Mouse (Mus musculus) heart, adult 2 months (tissue): ENCODE measurements around the gene Psmd9. TPM values are rescaled to one million over a fixed set of nuclear protein-coding genes. Genes with fewer than 3 reads are reported as not detected.

Experiments
- DNase-seq, 2 experiments: peaks; one replicate each; pipeline ENCODE4 v3.0.0; 2021
- H3K27ac ChIP-seq: fragments of 200-600 bp; 2 replicates; pipeline ENCODE4 v1.8.1; 2022
- H3K27me3 ChIP-seq: fragments of 200-500 bp; 2 replicates; pipeline ENCODE4 v1.6.1; 2012; ENCODE audit warnings: mild to moderate bottlenecking, low read length, inconsistent platforms, mixed read lengths; ENCODE audit not compliant: control insufficient read depth, insufficient read depth
- H3K36me3 ChIP-seq: fragments of 200-500 bp; 2 replicates; pipeline ENCODE4 v1.6.1; 2012; ENCODE audit warnings: low read length, inconsistent platforms; ENCODE audit not compliant: control insufficient read depth, insufficient read depth
- H3K4me1 ChIP-seq: fragments of 200-500 bp; 2 replicates; pipeline ENCODE4 v1.6.1; 2011; ENCODE audit warnings: low read length; ENCODE audit not compliant: control insufficient read depth, insufficient read depth
- H3K4me3 ChIP-seq: fragments of 200-600 bp; 2 replicates; pipeline ENCODE4 v1.8.1; 2022
- H3K79me2 ChIP-seq: fragments of 200-500 bp; replicated peaks from 2 replicates; pipeline ENCODE4 v1.6.1; 2012; ENCODE audit warnings: mild to moderate bottlenecking, inconsistent platforms, low read length, moderate library complexity, mixed read lengths; ENCODE audit not compliant: control insufficient read depth, insufficient read depth
- H3K9ac ChIP-seq: fragments of 200-500 bp; 2 replicates; pipeline ENCODE4 v1.6.1; 2012; ENCODE audit warnings: low read depth, mild to moderate bottlenecking, control low read depth, inconsistent platforms, low read length, mixed read lengths
- CTCF ChIP-seq: fragments of 200-600 bp; IDR thresholded peaks from 2 replicates; pipeline ENCODE4 v1.8.1; 2022; ENCODE audit warnings: antibody characterized with exemption, mild to moderate bottlenecking, moderate library complexity
- EP300 ChIP-seq: fragments of 200-500 bp; IDR thresholded peaks from 2 replicates; pipeline ENCODE4 v1.6.1; 2011; ENCODE audit warnings: low read depth, low read length, control low read depth; ENCODE audit not compliant: insufficient read depth
- POLR2A ChIP-seq: fragments of 200-500 bp; IDR thresholded peaks from 2 replicates; pipeline ENCODE4 v1.6.1; 2011; ENCODE audit warnings: mild to moderate bottlenecking, low read depth, low read length, control low read depth; ENCODE audit not compliant: insufficient read depth
- WGBS: fragments of 180-500 bp; shearing (Covaris S2); methylation state at CpG from one replicate; pipeline ENCODE4 v1.1.7; 2018; 5-methylcytosine and 5-hydroxymethylcytosine counted together
- intact Hi-C: fragments of 180-260 bp; cut with DNase I; formaldehyde crosslinking; loops from one replicate; pipeline ENCODE4 v1.15.1; 2025
- polyA plus RNA-seq: library from polyadenylated mRNA; depleted of rRNA; stranded (reverse); fragments of >200 nt; gene quantifications from 2 replicates; pipeline ENCODE4 v1.2.3, GENCODE M21; 2012
- total RNA-seq, 2 experiments: library from RNA; stranded (reverse); gene quantifications; 2 replicates each; pipeline ENCODE4 v1.2.3; 2021

Gene Psmd9
- total and polyA plus RNA-seq, 3 experiments: 13.3 to 16.4 (median 14.8) TPM

- H3K4me1 ChIP-seq: peaks cover 4% of the 10 kb centered on the region; the same call in 1 of the 2 replicates
- no peak for TF ChIP-seq POLR2A
- TF ChIP-seq CTCF: no peak
- TF ChIP-seq EP300: 0 out of 2 replicates have a peak, but pooled peaks have one; percentile 4
- DNase-seq: peak in 1 of 2 experiments; percentile 57
- no peaks in the 10 kb centered on the region for H3K27me3 ChIP-seq
- H3K27ac ChIP-seq: peak overlapping the region; percentile 100
- H3K4me3 ChIP-seq: peak overlapping the region; percentile 61
- peaks cover 7% of the 10 kb centered on the region for H3K36me3 ChIP-seq
- H3K79me2 ChIP-seq: peaks cover 10% of the 10 kb centered on the region
- intact Hi-C loops: no loop called here
- peak overlapping the region; percentile 76 for H3K9ac ChIP-seq
- 2% methylated on average over 24 of the region's 24 CpGs for WGBS
These were observed 25.8 kb upstream of the Psmd9 start for GRCm38 (mm10) chr5:123143251-123143970.

DNA sequence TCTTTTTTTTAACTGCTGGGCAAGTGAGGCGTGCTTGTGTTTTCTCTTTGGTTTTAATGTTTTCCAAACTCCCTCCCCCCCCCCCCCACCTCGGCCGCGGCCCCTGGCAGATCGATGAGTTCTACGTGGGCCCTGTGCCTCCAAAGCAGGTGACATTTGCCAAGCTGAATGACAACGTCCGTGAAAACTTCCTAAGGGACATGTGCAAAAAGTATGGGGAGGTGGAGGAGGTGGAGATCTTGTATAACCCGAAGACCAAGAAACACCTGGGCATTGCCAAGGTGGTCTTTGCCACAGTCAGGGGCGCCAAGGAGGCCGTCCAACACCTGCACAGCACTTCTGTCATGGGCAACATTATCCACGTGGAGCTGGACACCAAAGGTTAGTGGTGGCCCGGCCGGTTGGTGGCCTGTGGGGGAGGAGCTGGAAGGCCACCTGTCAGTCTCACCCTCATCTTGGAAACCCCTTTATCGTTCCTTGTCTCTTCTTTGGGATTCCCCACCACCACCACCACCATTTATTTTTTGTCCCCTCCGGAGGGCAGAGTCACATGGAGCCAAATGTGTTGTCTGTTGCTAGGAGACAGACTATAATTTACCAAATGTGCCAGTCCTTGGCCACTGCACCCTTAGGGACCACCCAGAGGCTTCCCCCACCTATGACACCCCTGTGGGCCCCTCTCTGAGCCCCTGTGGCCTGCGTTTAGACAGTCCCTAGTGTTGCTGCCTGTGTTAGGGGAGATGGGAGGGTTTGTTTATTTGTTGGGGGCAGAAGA lies 25.1 kb upstream of the Psmd9 start:
- intact Hi-C loops: no loop called here
- H3K36me3 ChIP-seq: peaks cover 10% of the 10 kb centered on the region
- H3K4me1 ChIP-seq: peaks cover 4% of the 10 kb centered on the region; the same call in 1 of the 2 replicates
- DNase-seq: no peak
- TF ChIP-seq CTCF (no peak), EP300 (no peak)
- WGBS: 6% methylated on average over 17 of the region's 17 CpGs
- no peaks in the 10 kb centered on the region for H3K27me3 ChIP-seq
- H3K79me2 ChIP-seq: peaks cover 10% of the 10 kb centered on the region
- H3K27ac ChIP-seq: peak overlapping the region; percentile 100
- H3K9ac ChIP-seq: peak overlapping the region; percentile 66
- peak overlapping the region; percentile 61 for H3K4me3 ChIP-seq

- TF ChIP-seq EP300 (no peak), POLR2A (no peak), CTCF (no peak)
- Histone ChIP-seq H3K27me3 (no peaks in the 10 kb centered on the region), H3K4me1 (peaks cover 7% of the 10 kb centered on the region), H3K9ac (0 out of 2 replicates have a peak overlapping the region, but pooled peaks have one; percentile 44), H3K4me3 (peak overlapping the region; percentile 46; the same call in 1 of the 2 replicates), H3K27ac (peak overlapping the region; percentile 100; the same call in 1 of the 2 replicates), H3K36me3 (peaks cover 10% of the 10 kb centered on the region), H3K79me2 (peaks cover 11% of the 10 kb centered on the region)
- 50% methylated on average over 20 of the region's 20 CpGs for WGBS
- intact Hi-C loops: no loop called here
- DNase-seq: no peak
These were observed 24.2 kb upstream of the Psmd9 start for GRCm38 (mm10) chr5:123144746-123145590.

GRCm38 (mm10) chr5:123146357-123146756 lies 22.9 kb upstream of the Psmd9 start:
- intact Hi-C loops: no loop called here
- Histone ChIP-seq H3K27ac (no peak overlapping the region), H3K9ac (no peak overlapping the region), H3K27me3 (no peaks in the 10 kb centered on the region), H3K36me3 (peaks cover 10% of the 10 kb centered on the region), H3K4me3 (no peak overlapping the region), H3K79me2 (peaks cover 14% of the 10 kb centered on the region), H3K4me1 (peaks cover 11% of the 10 kb centered on the region)
- TF ChIP-seq EP300 (no peak), POLR2A (no peak), CTCF (no peak)
- WGBS: 87% methylated on average over 11 of the region's 11 CpGs
- DNase-seq: no peak

DNA sequence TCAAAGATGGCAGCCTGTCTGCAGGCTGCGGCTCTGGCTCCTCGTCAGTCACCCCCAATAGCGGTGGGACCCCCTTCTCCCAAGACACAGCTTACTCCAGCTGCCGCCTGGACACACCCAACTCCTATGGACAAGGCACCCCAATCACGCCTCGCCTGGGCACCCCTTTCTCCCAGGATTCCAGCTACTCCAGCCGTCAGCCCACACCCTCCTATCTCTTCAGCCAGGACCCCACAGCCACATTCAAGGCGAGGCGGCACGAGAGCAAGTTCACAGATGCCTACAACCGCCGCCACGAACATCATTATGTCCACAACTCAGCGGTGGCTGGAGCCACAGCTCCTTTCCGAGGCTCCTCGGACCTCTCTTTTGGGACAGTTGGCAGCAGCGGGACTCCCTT lies 21.6 kb upstream of the Psmd9 start:
- Histone ChIP-seq H3K79me2 (peaks cover 14% of the 10 kb centered on the region), H3K9ac (no peak overlapping the region), H3K27me3 (no peaks in the 10 kb centered on the region), H3K27ac (no peak overlapping the region), H3K4me1 (peaks cover 11% of the 10 kb centered on the region), H3K36me3 (peaks cover 10% of the 10 kb centered on the region), H3K4me3 (no peak overlapping the region)
- intact Hi-C loops: no loop called here
- TF ChIP-seq POLR2A: no peak
- TF ChIP-seq EP300: no peak
- TF ChIP-seq CTCF: no peak
- 83% methylated on average over 17 of the region's 17 CpGs for WGBS
- DNase-seq: no peak
